8 mouse cellular contexts compared by ENCODE assay signal in genomic region chr17:6782033-6782526, GRCm38 (mm10). TPM values are rescaled to one million over a fixed set of nuclear protein-coding genes. Genes with fewer than 3 reads are reported as not detected.
DNase-seq lines count a peak whose midpoint lies in the region; ATAC-seq and TF ChIP-seq lines count a peak whose summit lies in the region.

No protein-coding gene starts in this region.

- peak overlapping the region; percentile 84 for H3K4me3 ChIP-seq in neural tube, embryonic 11.5 days (ENCODE audit: low read depth, low read length)
- peak overlapping the region; percentile 80 for H3K4me3 ChIP-seq in embryonic facial prominence, embryonic 15.5 days (replicated peaks)
- peak overlapping the region; percentile 65 for H3K4me3 ChIP-seq in hindbrain, embryonic 13.5 days
- H3K4me3 ChIP-seq in liver, adult 2 months (ENCODE audit: insufficient read depth, low read depth, low read length): peak overlapping the region; percentile 94
- H3K4me3 ChIP-seq in midbrain, embryonic 15.5 days: peak overlapping the region; percentile 60

- peaks cover 11% of the 10 kb centered on the region for H3K4me1 ChIP-seq in neural tube, embryonic 11.5 days (ENCODE audit: control insufficient read depth, insufficient read depth, low read length)
- peaks cover 33% of the 10 kb centered on the region for H3K4me1 ChIP-seq in embryonic facial prominence, embryonic 15.5 days
- peaks cover 35% of the 10 kb centered on the region for H3K4me1 ChIP-seq in hindbrain, embryonic 13.5 days (replicated peaks)
- peaks cover 1% of the 10 kb centered on the region; the same call in 1 of the 2 replicates for H3K4me1 ChIP-seq in liver, adult 2 months (ENCODE audit: control insufficient read depth, insufficient read depth, low read length)
- H3K4me1 ChIP-seq in midbrain, embryonic 15.5 days: peaks cover 24% of the 10 kb centered on the region

- ATAC-seq in neural tube, embryonic 11.5 days (ENCODE audit: insufficient read depth, low FRiP score, low TSS enrichment): no peak
- no peak for ATAC-seq in embryonic facial prominence, embryonic 15.5 days (ENCODE audit: insufficient number of reproducible peaks, low FRiP score, low TSS enrichment, low read depth)
- ATAC-seq in hindbrain, embryonic 13.5 days (ENCODE audit: low FRiP score): no peak
- no peak for ATAC-seq in midbrain, embryonic 15.5 days (replicated peaks)

- no peaks in the 10 kb centered on the region for H3K79me2 ChIP-seq in liver, adult 2 months (ENCODE audit: control insufficient read depth, insufficient read depth, low read length)

- no peaks in the 10 kb centered on the region for H3K36me3 ChIP-seq in neural tube, embryonic 11.5 days (ENCODE audit: control insufficient read depth, insufficient read depth, low read length)
- H3K36me3 ChIP-seq in embryonic facial prominence, embryonic 15.5 days: no peaks in the 10 kb centered on the region
- no peaks in the 10 kb centered on the region for H3K36me3 ChIP-seq in hindbrain, embryonic 13.5 days
- H3K36me3 ChIP-seq in liver, adult 2 months (ENCODE audit: control insufficient read depth, insufficient read depth, low read length): no peaks in the 10 kb centered on the region
- no peaks in the 10 kb centered on the region for H3K36me3 ChIP-seq in midbrain, embryonic 15.5 days (replicated peaks)

- H3K27me3 ChIP-seq in neural tube, embryonic 11.5 days (ENCODE audit: control insufficient read depth, insufficient read depth, low read length): no peaks in the 10 kb centered on the region
- peaks cover 16% of the 10 kb centered on the region for H3K27me3 ChIP-seq in embryonic facial prominence, embryonic 15.5 days
- H3K27me3 ChIP-seq in hindbrain, embryonic 13.5 days: peaks cover 64% of the 10 kb centered on the region
- H3K27me3 ChIP-seq in liver, adult 2 months (ENCODE audit: control insufficient read depth, insufficient read depth, low read length): no peaks in the 10 kb centered on the region
- peaks cover 46% of the 10 kb centered on the region for H3K27me3 ChIP-seq in midbrain, embryonic 15.5 days (replicated peaks)

- no peak for TF ChIP-seq CTCF in liver, adult 2 months (IDR thresholded peaks at IDR 0.05; ENCODE audit: low read depth, low read length)

- no peaks in the 10 kb centered on the region for H3K9me3 ChIP-seq in neural tube, embryonic 11.5 days (ENCODE audit: control insufficient read depth, low read length)
- no peaks in the 10 kb centered on the region for H3K9me3 ChIP-seq in embryonic facial prominence, embryonic 15.5 days (replicated peaks)
- no peaks in the 10 kb centered on the region for H3K9me3 ChIP-seq in hindbrain, embryonic 13.5 days
- H3K9me3 ChIP-seq in midbrain, embryonic 15.5 days: no peaks in the 10 kb centered on the region

- under 1% methylated on average over 21 of the region's 21 CpGs for WGBS in neural tube, embryonic 11.5 days
- under 1% methylated on average over 21 of the region's 21 CpGs for WGBS in embryonic facial prominence, embryonic 15.5 days
- WGBS in hindbrain, embryonic 13.5 days: under 1% methylated on average over 21 of the region's 21 CpGs
- 5% methylated on average over 21 of the region's 21 CpGs for WGBS in liver, adult 2 months
- 2% methylated on average over 21 of the region's 21 CpGs for WGBS in midbrain, embryonic 15.5 days

- H3K27ac ChIP-seq in neural tube, embryonic 11.5 days (ENCODE audit: low read depth, low read length): peak overlapping the region; percentile 20; the same call in 1 of the 2 replicates
- H3K27ac ChIP-seq in embryonic facial prominence, embryonic 15.5 days (replicated peaks): peak overlapping the region; percentile 77
- H3K27ac ChIP-seq in hindbrain, embryonic 13.5 days: peak overlapping the region; percentile 72
- H3K27ac ChIP-seq in liver, adult 2 months (replicated peaks; ENCODE audit: insufficient read depth, low read depth, low read length): no peak overlapping the region
- H3K27ac ChIP-seq in midbrain, embryonic 15.5 days: 0 out of 2 replicates have a peak overlapping the region, but pooled peaks have one; percentile 3

- TF ChIP-seq POLR2A in liver, adult 2 months (IDR thresholded peaks at IDR 0.05; ENCODE audit: extremely low read depth, insufficient read depth, low read length): no peak

- peak; percentile 59 for DNase-seq in neural tube, embryonic 11.5 days (ENCODE audit: low spot score)
- no peak for DNase-seq in neural tube, embryonic 10.5 days (ENCODE audit: extremely low spot score, low spot score)
- DNase-seq in liver, adult 2 months (ENCODE audit: extremely low read depth, low read depth, low spot score): no peak
- DNase-seq in thymus, postnatal 10 days (ENCODE audit: low spot score in 2 of 2): peak; percentile 41 to 52
- no peak for DNase-seq in right cerebral cortex, postnatal 25 days

- H3K4me2 ChIP-seq in neural tube, embryonic 11.5 days (ENCODE audit: low read depth): peak overlapping the region; percentile 95
- peak overlapping the region; percentile 90 for H3K4me2 ChIP-seq in embryonic facial prominence, embryonic 15.5 days (replicated peaks)
- peak overlapping the region; percentile 95 for H3K4me2 ChIP-seq in hindbrain, embryonic 13.5 days
- H3K4me2 ChIP-seq in midbrain, embryonic 15.5 days: peak overlapping the region; percentile 96

- peak overlapping the region; percentile 84 for H3K9ac ChIP-seq in neural tube, embryonic 11.5 days (ENCODE audit: low read length)
- H3K9ac ChIP-seq in embryonic facial prominence, embryonic 15.5 days: peak overlapping the region; percentile 69
- peak overlapping the region; percentile 75 for H3K9ac ChIP-seq in hindbrain, embryonic 13.5 days
- peak overlapping the region; percentile 76 for H3K9ac ChIP-seq in liver, adult 2 months (ENCODE audit: low read depth, low read length)
- H3K9ac ChIP-seq in midbrain, embryonic 15.5 days: peak overlapping the region; percentile 40

RNA-seq across cellular contexts. Expression of gene Ezr, which starts 0.5 kb away (rescaled TPM):
- 63.4 and 74.3 TPM in 2 replicates for polyA plus RNA-seq in neural tube, embryonic 11.5 days (2014; fragmentation: Nextera tagmentation; extraction: Ambion mirVana)
- polyA plus RNA-seq in embryonic facial prominence, embryonic 15.5 days (2015; fragmentation: Nextera tagmentation; extraction: Ambion mirVana): 80.3 and 96.0 TPM in 2 replicates
- polyA plus RNA-seq in hindbrain, embryonic 13.5 days (2015; fragmentation: Nextera tagmentation; extraction: Ambion mirVana): 53.9 and 94.4 TPM in 2 replicates
- 3.1 and 3.2 TPM in 2 replicates for total RNA-seq in liver, adult 2 months (2014; rRNA removed)
- 2.4 and 2.6 TPM in 2 replicates for polyA plus RNA-seq in liver, adult 2 months (2012; rRNA removed)
- 32.5 and 39.6 TPM in 2 replicates for polyA plus RNA-seq in midbrain, embryonic 15.5 days (2015; fragmentation: Nextera tagmentation; extraction: Ambion mirVana)

Comparison
In these comparisons a context has a peak if more than half of its experiments do, and no peak if none do; other contexts are left out.
1. DNase-seq: peak in neural tube, embryonic 11.5 days (single experiment) and thymus, postnatal 10 days (2 of 2); none in neural tube, embryonic 10.5 days (single experiment), liver, adult 2 months (single experiment) and right cerebral cortex, postnatal 25 days (single experiment).
2. Peak in every context shown above with its lines, with median percentiles within 50 percentile points of each other: H3K4me2 ChIP-seq, H3K4me3 ChIP-seq and H3K9ac ChIP-seq.